Mouse (Mus musculus): Measurements from ENCODE around the gene Tle6. TPM values are rescaled to one million over a fixed set of nuclear protein-coding genes. Genes with fewer than 3 reads are reported as not detected.

The Tle6 gene
- polyA plus RNA-seq, 1 experiment from 2014 or later, result 30.1 TPM

GRCm38 (mm10) chr10:81553232-81553631 is 47.6 kb downstream of the Tle6 start:
- Histone ChIP-seq H3K9ac (ENCODE audit: low read length) (no peak overlapping the region), H3K27me3 (ENCODE audit: control insufficient read depth, insufficient read depth, low read depth, low read length) (no peaks in the 10 kb centered on the region), H3K4me1 (replicated peaks; ENCODE audit: control insufficient read depth, insufficient read depth, low read length) (no peaks in the 10 kb centered on the region), H3K4me3 (ENCODE audit: low read length) (no peak overlapping the region), H3K4me2 (ENCODE audit: low read depth, low read length) (no peak overlapping the region), H3K27ac (ENCODE audit: low read length) (no peak overlapping the region), H3K36me3 (ENCODE audit: control insufficient read depth, insufficient read depth, low read length) (no peaks in the 10 kb centered on the region), H3K9me3 (ENCODE audit: control insufficient read depth, low read length) (0 out of 2 replicates have a peak, but pooled peaks cover 2% of the 10 kb centered on the region)
- WGBS, result 86% methylated on average over 5 of the region's 5 CpGs
- ATAC-seq (ENCODE audit: low read depth), result no peak

GRCm38 (mm10) chr10:81551597-81552102 is 49.2 kb downstream of the Tle6 start:
- Histone ChIP-seq H3K36me3 (ENCODE audit: control insufficient read depth, insufficient read depth, low read length) (no peaks in the 10 kb centered on the region), H3K4me3 (ENCODE audit: low read length) (no peak overlapping the region), H3K4me2 (ENCODE audit: low read depth, low read length) (no peak overlapping the region), H3K27ac (ENCODE audit: low read length) (peak overlapping the region; percentile 40; the same call in 1 of the 2 replicates), H3K9ac (ENCODE audit: low read length) (peak overlapping the region; percentile 25; the same call in 1 of the 2 replicates), H3K9me3 (ENCODE audit: control insufficient read depth, low read length) (0 out of 2 replicates have a peak, but pooled peaks cover 2% of the 10 kb centered on the region), H3K27me3 (ENCODE audit: control insufficient read depth, insufficient read depth, low read depth, low read length) (no peaks in the 10 kb centered on the region), H3K4me1 (replicated peaks; ENCODE audit: control insufficient read depth, insufficient read depth, low read length) (no peaks in the 10 kb centered on the region)
- 2% methylated on average over 12 of the region's 12 CpGs for WGBS
- peak; percentile 93 for ATAC-seq (ENCODE audit: low read depth)

- 13% methylated on average over 7 of the region's 7 CpGs for WGBS
- H3K9me3 ChIP-seq (ENCODE audit: control insufficient read depth, low read length), result 0 out of 2 replicates have a peak, but pooled peaks cover 2% of the 10 kb centered on the region
- no peak overlapping the region for H3K27ac ChIP-seq (ENCODE audit: low read length)
- no peak for ATAC-seq (ENCODE audit: low read depth)
- H3K4me1 ChIP-seq (replicated peaks; ENCODE audit: control insufficient read depth, insufficient read depth, low read length), result peaks cover 4% of the 10 kb centered on the region; the same call in 1 of the 2 replicates
- H3K36me3 ChIP-seq (ENCODE audit: control insufficient read depth, insufficient read depth, low read length), result no peaks in the 10 kb centered on the region
- no peak overlapping the region for H3K9ac ChIP-seq (ENCODE audit: low read length)
- no peaks in the 10 kb centered on the region for H3K27me3 ChIP-seq (ENCODE audit: control insufficient read depth, insufficient read depth, low read depth, low read length)
- no peak overlapping the region for H3K4me2 ChIP-seq (ENCODE audit: low read depth, low read length)
- no peak overlapping the region for H3K4me3 ChIP-seq (ENCODE audit: low read length)
Measured at GRCm38 (mm10) chr10:81550257-81550656, 50.6 kb downstream of the Tle6 start.

GRCm38 (mm10) chr10:81548944-81549343 is 51.9 kb downstream of the Tle6 start:
- 0 out of 2 replicates have a peak, but pooled peaks cover 2% of the 10 kb centered on the region for H3K9me3 ChIP-seq (ENCODE audit: control insufficient read depth, low read length)
- no peak for ATAC-seq (ENCODE audit: low read depth)
- H3K4me1 ChIP-seq (replicated peaks; ENCODE audit: control insufficient read depth, insufficient read depth, low read length), result peaks cover 5% of the 10 kb centered on the region
- no peaks in the 10 kb centered on the region for H3K27me3 ChIP-seq (ENCODE audit: control insufficient read depth, insufficient read depth, low read depth, low read length)
- no peak overlapping the region for H3K9ac ChIP-seq (ENCODE audit: low read length)
- no peaks in the 10 kb centered on the region for H3K36me3 ChIP-seq (ENCODE audit: control insufficient read depth, insufficient read depth, low read length)
- H3K4me3 ChIP-seq (ENCODE audit: low read length), result no peak overlapping the region
- WGBS, result 46% methylated on average over 5 of the region's 5 CpGs
- H3K27ac ChIP-seq (ENCODE audit: low read length), result no peak overlapping the region
- no peak overlapping the region for H3K4me2 ChIP-seq (ENCODE audit: low read depth, low read length)

- 87% methylated on average over 13 of the region's 13 CpGs for WGBS
- no peak overlapping the region for H3K4me3 ChIP-seq (ENCODE audit: low read length)
- H3K9me3 ChIP-seq (ENCODE audit: control insufficient read depth, low read length), result no peaks in the 10 kb centered on the region
- ATAC-seq (ENCODE audit: low read depth), result no peak
- no peak overlapping the region for H3K4me2 ChIP-seq (ENCODE audit: low read depth, low read length)
- no peaks in the 10 kb centered on the region for H3K36me3 ChIP-seq (ENCODE audit: control insufficient read depth, insufficient read depth, low read length)
- no peaks in the 10 kb centered on the region for H3K27me3 ChIP-seq (ENCODE audit: control insufficient read depth, insufficient read depth, low read depth, low read length)
- H3K27ac ChIP-seq (ENCODE audit: low read length), result no peak overlapping the region
- peaks cover 24% of the 10 kb centered on the region for H3K4me1 ChIP-seq (replicated peaks; ENCODE audit: control insufficient read depth, insufficient read depth, low read length)
- no peak overlapping the region for H3K9ac ChIP-seq (ENCODE audit: low read length)
Measured at GRCm38 (mm10) chr10:81546788-81547571, 53.9 kb downstream of the Tle6 start.

- ATAC-seq (ENCODE audit: low read depth), result no peak
- Histone ChIP-seq H3K9ac (ENCODE audit: low read length) (peak overlapping the region; percentile 42), H3K27me3 (ENCODE audit: control insufficient read depth, insufficient read depth, low read depth, low read length) (no peaks in the 10 kb centered on the region), H3K27ac (ENCODE audit: low read length) (peak overlapping the region; percentile 45), H3K4me2 (ENCODE audit: low read depth, low read length) (no peak overlapping the region), H3K4me1 (replicated peaks; ENCODE audit: control insufficient read depth, insufficient read depth, low read length) (peaks cover 30% of the 10 kb centered on the region), H3K9me3 (ENCODE audit: control insufficient read depth, low read length) (no peaks in the 10 kb centered on the region), H3K4me3 (ENCODE audit: low read length) (no peak overlapping the region), H3K36me3 (ENCODE audit: control insufficient read depth, insufficient read depth, low read length) (no peaks in the 10 kb centered on the region)
- WGBS, result 50% methylated on average over 5 of the region's 5 CpGs
Measured at GRCm38 (mm10) chr10:81546332-81546731, 54.5 kb downstream of the Tle6 start.

- no peaks in the 10 kb centered on the region for H3K36me3 ChIP-seq (ENCODE audit: control insufficient read depth, insufficient read depth, low read length)
- no peaks in the 10 kb centered on the region for H3K9me3 ChIP-seq (ENCODE audit: control insufficient read depth, low read length)
- peak within 1 kb of the TSS; percentile 83 for H3K27ac ChIP-seq (ENCODE audit: low read length)
- WGBS, result under 1% methylated on average over 41 of the region's 59 CpGs
- ATAC-seq (ENCODE audit: low read depth), result peak; percentile 96
- H3K4me2 ChIP-seq (ENCODE audit: low read depth, low read length), result peak within 1 kb of the TSS; percentile 96
- H3K9ac ChIP-seq (ENCODE audit: low read length), result peak within 1 kb of the TSS; percentile 93
- peaks cover 31% of the 10 kb centered on the region for H3K4me1 ChIP-seq (replicated peaks; ENCODE audit: control insufficient read depth, insufficient read depth, low read length)
- no peaks in the 10 kb centered on the region for H3K27me3 ChIP-seq (ENCODE audit: control insufficient read depth, insufficient read depth, low read depth, low read length)
- H3K4me3 ChIP-seq (ENCODE audit: low read length), result peak within 1 kb of the TSS; percentile 93
Measured at GRCm38 (mm10) chr10:81545161-81545747, 55.6 kb downstream of the Tle6 start, which contains the start of gene Gna11. Gene Gna11, minus strand, starts transcription at chr10:81545190.

GRCm38 (mm10) chr10:81544296-81545160 is 56.3 kb downstream of the Tle6 start:
- ATAC-seq (ENCODE audit: low read depth), result peak; percentile 3; the same call in 1 of the 2 replicates
- no peaks in the 10 kb centered on the region for H3K9me3 ChIP-seq (ENCODE audit: control insufficient read depth, low read length)
- WGBS, result under 1% methylated on average over 85 of the region's 93 CpGs
- H3K4me1 ChIP-seq (replicated peaks; ENCODE audit: control insufficient read depth, insufficient read depth, low read length), result peaks cover 31% of the 10 kb centered on the region
- H3K4me2 ChIP-seq (ENCODE audit: low read depth, low read length), result peak overlapping the region; percentile 96
- H3K9ac ChIP-seq (ENCODE audit: low read length), result peak overlapping the region; percentile 93
- H3K4me3 ChIP-seq (ENCODE audit: low read length), result peak overlapping the region; percentile 93
- H3K36me3 ChIP-seq (ENCODE audit: control insufficient read depth, insufficient read depth, low read length), result 0 out of 2 replicates have a peak, but pooled peaks cover 5% of the 10 kb centered on the region
- H3K27me3 ChIP-seq (ENCODE audit: control insufficient read depth, insufficient read depth, low read depth, low read length), result no peaks in the 10 kb centered on the region
- peak overlapping the region; percentile 60 for H3K27ac ChIP-seq (ENCODE audit: low read length)
